In the genomic region with DNA sequence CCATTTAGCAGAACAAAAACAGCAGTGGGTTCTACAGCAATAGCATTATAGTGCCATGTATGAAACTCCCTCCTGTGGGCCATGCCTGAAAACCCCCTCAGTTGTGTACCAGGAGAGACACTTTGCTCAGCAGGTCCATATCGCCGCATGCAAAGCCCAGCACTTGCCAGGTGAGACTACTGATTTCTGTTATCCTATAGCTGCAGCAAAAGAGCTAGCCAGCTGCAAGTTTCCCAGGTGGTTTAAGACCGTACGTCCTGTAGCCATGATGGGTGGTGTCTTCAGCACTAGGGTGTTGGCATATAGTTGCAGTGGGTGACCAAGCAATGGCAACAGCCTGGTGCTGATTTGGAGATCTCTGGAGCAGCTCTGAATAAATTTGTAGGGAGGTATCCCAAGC, we compare ENCODE assay signal across 34 mouse cellular contexts. TPM values are rescaled to one million over a fixed set of nuclear protein-coding genes. Genes with fewer than 3 reads are reported as not detected.
DNase-seq lines count a peak whose midpoint lies in the region; ATAC-seq and TF ChIP-seq lines count a peak whose summit lies in the region.
"Had no signal": no experiment of that assay in that cellular context is flagged by ENCODE, and none has a peak within 500 bp of the region (broad histone marks: within the 10 kb centered on the region; RNA-seq: fewer than 3 reads in every experiment).

No protein-coding gene starts in this region.

- 74% methylated on average over 4 of the region's 4 CpGs for WGBS in bone marrow, adult 2 months
- 27% methylated on average over 4 of the region's 4 CpGs for WGBS in liver, embryonic 13.5 days (ENCODE audit: insufficient replicate concordance)

- TF ChIP-seq POLR2A in bone marrow, adult 2 months (IDR thresholded peaks at IDR 0.05; ENCODE audit: borderline replicate concordance, control insufficient read depth, low read depth, low read length): no peak

- no peak for TF ChIP-seq CTCF in bone marrow, adult 2 months (IDR thresholded peaks at IDR 0.05; ENCODE audit: control insufficient read depth, insufficient read depth, low read length)

- peak overlapping the region; percentile 55 for H3K4me2 ChIP-seq in liver, embryonic 13.5 days
- H3K4me2 ChIP-seq: forebrain, embryonic 12.5 days; heart, embryonic 11.5 days; hindbrain, embryonic 15.5 days; midbrain, embryonic 13.5 days had no signal

- peak overlapping the region; percentile 85 for H3K27ac ChIP-seq in bone marrow, adult 2 months (ENCODE audit: control insufficient read depth, insufficient read depth, low read depth, low read length, poor library complexity)
- peak overlapping the region; percentile 97 for H3K27ac ChIP-seq in liver, embryonic 13.5 days
- H3K27ac ChIP-seq: embryonic facial prominence, embryonic 10.5 days; forebrain, embryonic 12.5 days; hindbrain, embryonic 15.5 days; kidney, postnatal 0 days; limb, embryonic 10.5 days; midbrain, embryonic 13.5 days had no signal

- no peaks in the 10 kb centered on the region; the same call in 1 of the 2 replicates for H3K4me1 ChIP-seq in bone marrow, adult 2 months (ENCODE audit: control insufficient read depth, insufficient read depth, low read length)
- peaks cover 73% of the 10 kb centered on the region for H3K4me1 ChIP-seq in liver, embryonic 13.5 days (replicated peaks)
- H3K4me1 ChIP-seq: forebrain, embryonic 12.5 days; hindbrain, embryonic 15.5 days; midbrain, embryonic 13.5 days had no signal

- DNase-seq in liver, embryonic 13.5 days: peak; percentile 80
- no peak for DNase-seq in cerebellum, adult 9-10 months
- no peak for DNase-seq in left cerebral cortex, adult 11 months (ENCODE audit: low spot score)
- no peak for DNase-seq in thymus, postnatal 10 days (ENCODE audit: low spot score in 2 of 2)
- no peak for DNase-seq in embryo, embryonic 10 days (ENCODE audit: low spot score)
- DNase-seq: cerebellum, adult 8-10 months; gastrocnemius, postnatal 10 days; heart, adult 11 months; kidney, adult 2 months; lung, postnatal 10 days; thymus, postnatal 25 days had no signal

- H3K36me3 ChIP-seq in liver, embryonic 13.5 days: no peaks in the 10 kb centered on the region
- H3K36me3 ChIP-seq: embryonic facial prominence, embryonic 10.5 days; forebrain, embryonic 12.5 days; hindbrain, embryonic 15.5 days; limb, embryonic 10.5 days; midbrain, embryonic 13.5 days had no signal

- ATAC-seq in erythroblast, adult 5-6 weeks (replicated peaks; ENCODE audit: low FRiP score, poor library complexity, severe bottlenecking): peak; percentile 74
- peak; percentile 75 for ATAC-seq in liver, embryonic 13.5 days (ENCODE audit: low read depth)
- peak; percentile 51 for ATAC-seq in megakaryocyte-erythroid progenitor cell, adult 5-6 weeks (replicated peaks; ENCODE audit: low FRiP score, low TSS enrichment, poor library complexity, severe bottlenecking)
- ATAC-seq: CD4-positive, CD25-positive, alpha-beta regulatory T cell, adult 4 months; midbrain, embryonic 13.5 days had no signal

- peak overlapping the region; percentile 73 for H3K9ac ChIP-seq in liver, embryonic 13.5 days
- H3K9ac ChIP-seq: forebrain, embryonic 12.5 days; hindbrain, embryonic 15.5 days; midbrain, embryonic 13.5 days had no signal

- H3K9me3 ChIP-seq in liver, embryonic 13.5 days (replicated peaks): no peaks in the 10 kb centered on the region
- H3K9me3 ChIP-seq: embryonic facial prominence, embryonic 10.5 days; forebrain, embryonic 12.5 days; hindbrain, embryonic 15.5 days; limb, embryonic 10.5 days; midbrain, embryonic 13.5 days had no signal

- no peak overlapping the region for H3K4me3 ChIP-seq in bone marrow, adult 2 months (replicated peaks; ENCODE audit: control insufficient read depth, low read depth, low read length)
- H3K4me3 ChIP-seq in liver, embryonic 13.5 days (replicated peaks): no peak overlapping the region
- H3K4me3 ChIP-seq: embryonic facial prominence, embryonic 10.5 days; forebrain, embryonic 12.5 days; hindbrain, embryonic 15.5 days; limb, embryonic 10.5 days; midbrain, embryonic 13.5 days had no signal

- no peaks in the 10 kb centered on the region for H3K27me3 ChIP-seq in liver, embryonic 13.5 days
- H3K27me3 ChIP-seq: forebrain, embryonic 12.5 days; hindbrain, embryonic 15.5 days; midbrain, embryonic 13.5 days had no signal

RNA-seq across cellular contexts. Expression of gene 1700014D04Rik, which starts 7.2 kb away (rescaled TPM):
- polyA plus RNA-seq in bone marrow, adult 2 months (2011; ENCODE audit: insufficient read depth, insufficient read length, low replicate concordance, missing spikeins): not detected in 2 replicates
- 0.77 TPM in 1 of 2 replicates, not detected in the other for total RNA-seq in erythroblast, adult 5-6 weeks (2015; ENCODE audit: low replicate concordance)
- total RNA-seq in erythroblast, adult 5-6 weeks (2017; ENCODE audit: low replicate concordance): 0.42 and 4.8 TPM in 2 replicates
- not detected in 2 replicates for polyA plus RNA-seq in liver, embryonic 13.5 days (2015; fragmentation: Nextera tagmentation; extraction: Ambion mirVana)
- total RNA-seq in megakaryocyte-erythroid progenitor cell, adult 5-6 weeks (2014; fragmentation: Nextera tagmentation): not detected in 2 replicates
- total RNA-seq in megakaryocyte-erythroid progenitor cell, adult 5-6 weeks (2017): 0.19 and 0.38 TPM in 2 replicates
- total RNA-seq: adrenal gland, adult 18-20 months; gastrocnemius, postnatal 10 days; liver, adult 2 months; monocyte, adult 5-6 weeks had no signal
- polyA plus RNA-seq: CD4-positive, CD25-positive, alpha-beta regulatory T cell, adult 4 months; heart, embryonic 11.5 days; heart, postnatal 0 days; intestine, embryonic 14.5 days; kidney, postnatal 0 days; liver, adult 2 months had no signal

RNA-seq across cellular contexts. Expression of gene Spata31d1d, which starts 7.8 kb away (rescaled TPM):
- not detected in 2 replicates for polyA plus RNA-seq in bone marrow, adult 2 months (2011; ENCODE audit: insufficient read depth, insufficient read length, low replicate concordance, missing spikeins)
- total RNA-seq in erythroblast, adult 5-6 weeks (2015; ENCODE audit: low replicate concordance): not detected in 2 replicates
- total RNA-seq in erythroblast, adult 5-6 weeks (2017; ENCODE audit: low replicate concordance): 0.26 TPM in 1 of 2 replicates, not detected in the other
- not detected in 2 replicates for polyA plus RNA-seq in liver, embryonic 13.5 days (2015; fragmentation: Nextera tagmentation; extraction: Ambion mirVana)
- total RNA-seq in megakaryocyte-erythroid progenitor cell, adult 5-6 weeks (2014; fragmentation: Nextera tagmentation): not detected in 2 replicates
- total RNA-seq in megakaryocyte-erythroid progenitor cell, adult 5-6 weeks (2017): 0.42 TPM in 1 of 2 replicates, not detected in the other
- total RNA-seq: adrenal gland, adult 18-20 months; adrenal gland, postnatal 4 days; gastrocnemius, postnatal 10 days; hematopoietic stem cell, adult 5-6 weeks; layer of hippocampus, adult 18-20 months; layer of hippocampus, postnatal 14 days; liver, adult 2 months; megakaryocyte, adult 5-6 weeks; monocyte, adult 5-6 weeks; neutrophil, adult 5-6 weeks had no signal
- polyA plus RNA-seq: CD4-positive, CD25-positive, alpha-beta regulatory T cell, adult 4 months; embryonic facial prominence, embryonic 10.5 days; forebrain, embryonic 12.5 days; heart, embryonic 11.5 days; heart, postnatal 0 days; hindbrain, embryonic 15.5 days; intestine, embryonic 14.5 days; kidney, adult 2 months; kidney, postnatal 0 days; limb, embryonic 10.5 days; liver, adult 2 months; midbrain, embryonic 13.5 days had no signal

RNA-seq across cellular contexts. Expression of gene Spata31d1b, which starts 27.3 kb away (rescaled TPM):
- not detected in 2 replicates for polyA plus RNA-seq in bone marrow, adult 2 months (2011; ENCODE audit: insufficient read depth, insufficient read length, low replicate concordance, missing spikeins)
- not detected in 2 replicates for total RNA-seq in erythroblast, adult 5-6 weeks (2015; ENCODE audit: low replicate concordance)
- total RNA-seq in erythroblast, adult 5-6 weeks (2017; ENCODE audit: low replicate concordance): not detected in 2 replicates
- not detected in 2 replicates for polyA plus RNA-seq in liver, embryonic 13.5 days (2015; fragmentation: Nextera tagmentation; extraction: Ambion mirVana)
- total RNA-seq in megakaryocyte-erythroid progenitor cell, adult 5-6 weeks (2014; fragmentation: Nextera tagmentation): not detected in 2 replicates
- total RNA-seq in megakaryocyte-erythroid progenitor cell, adult 5-6 weeks (2017): not detected in 2 replicates
- total RNA-seq: adrenal gland, adult 18-20 months; adrenal gland, postnatal 4 days; gastrocnemius, postnatal 10 days; hematopoietic stem cell, adult 5-6 weeks; layer of hippocampus, adult 18-20 months; liver, adult 2 months; megakaryocyte, adult 5-6 weeks; neutrophil, adult 5-6 weeks had no signal
- polyA plus RNA-seq: CD4-positive, CD25-positive, alpha-beta regulatory T cell, adult 4 months; embryonic facial prominence, embryonic 10.5 days; forebrain, embryonic 12.5 days; frontal cortex, adult 2 months; heart, embryonic 11.5 days; heart, postnatal 0 days; hindbrain, embryonic 15.5 days; intestine, embryonic 14.5 days; kidney, postnatal 0 days; limb, embryonic 10.5 days; liver, adult 2 months; midbrain, embryonic 13.5 days had no signal

RNA-seq across cellular contexts. Expression of gene Spata31d1a, which starts 29.3 kb away (rescaled TPM):
- not detected in 2 replicates for polyA plus RNA-seq in bone marrow, adult 2 months (2011; ENCODE audit: insufficient read depth, insufficient read length, low replicate concordance, missing spikeins)
- not detected in 2 replicates for total RNA-seq in erythroblast, adult 5-6 weeks (2015; ENCODE audit: low replicate concordance)
- total RNA-seq in erythroblast, adult 5-6 weeks (2017; ENCODE audit: low replicate concordance): not detected in 2 replicates
- polyA plus RNA-seq in liver, embryonic 13.5 days (2015; fragmentation: Nextera tagmentation; extraction: Ambion mirVana): 0.03 TPM in 1 of 2 replicates, not detected in the other
- 0.28 TPM in 1 of 2 replicates, not detected in the other for total RNA-seq in megakaryocyte-erythroid progenitor cell, adult 5-6 weeks (2014; fragmentation: Nextera tagmentation)
- total RNA-seq in megakaryocyte-erythroid progenitor cell, adult 5-6 weeks (2017): not detected in 2 replicates
- total RNA-seq: adrenal gland, adult 18-20 months; adrenal gland, postnatal 4 days; gastrocnemius, postnatal 10 days; hematopoietic stem cell, adult 5-6 weeks; liver, adult 2 months; monocyte, adult 5-6 weeks; neutrophil, adult 5-6 weeks had no signal
- polyA plus RNA-seq: CD4-positive, CD25-positive, alpha-beta regulatory T cell, adult 4 months; heart, embryonic 11.5 days; heart, postnatal 0 days; hindbrain, embryonic 15.5 days; kidney, adult 2 months; kidney, postnatal 0 days; limb, embryonic 10.5 days; liver, adult 2 months had no signal

RNA-seq across cellular contexts. Expression of gene Isca1, which starts 30.2 kb away (rescaled TPM):
- polyA plus RNA-seq in bone marrow, adult 2 months (2011; ENCODE audit: insufficient read depth, insufficient read length, low replicate concordance, missing spikeins): 95.1 and 226 TPM in 2 replicates
- 667 and 741 TPM in 2 replicates for total RNA-seq in erythroblast, adult 5-6 weeks (2015; ENCODE audit: low replicate concordance)
- 673 and 742 TPM in 2 replicates for total RNA-seq in erythroblast, adult 5-6 weeks (2017; ENCODE audit: low replicate concordance)
- polyA plus RNA-seq in liver, embryonic 13.5 days (2015; fragmentation: Nextera tagmentation; extraction: Ambion mirVana): 218 and 244 TPM in 2 replicates
- total RNA-seq in megakaryocyte-erythroid progenitor cell, adult 5-6 weeks (2014; fragmentation: Nextera tagmentation): 160 and 164 TPM in 2 replicates
- 73.3 and 92.6 TPM in 2 replicates for total RNA-seq in megakaryocyte-erythroid progenitor cell, adult 5-6 weeks (2017)
